Mouse (Mus musculus) hindbrain, embryonic 14.5 days (tissue): Measurements from ENCODE around the gene Eya4. TPM values are rescaled to one million over a fixed set of nuclear protein-coding genes. Genes with fewer than 3 reads are reported as not detected.
A peak's percentile ranks its signal among the peaks of the same experiment; 100 is the strongest.

Experiments
- ATAC-seq: fragments of 200-750 bp; cut with Nextera tagmentation; 2 replicates; pipeline ENCODE4 v1.8.0; 2017; ENCODE audit warnings: moderate number of reproducible peaks, mild to moderate bottlenecking, moderate TSS enrichment, moderate library complexity; ENCODE audit not compliant: low FRiP score
- DNase-seq: peaks from one replicate; pipeline ENCODE4 v3.0.0-alpha.2; 2015; ENCODE audit warnings: low spot score
- H3K27ac ChIP-seq: fragments of 300-500 bp; sonication (generic); 2 replicates; pipeline ENCODE4 v1.5.1; 2014; ENCODE audit warnings: mild to moderate bottlenecking, moderate library complexity
- H3K27me3 ChIP-seq: fragments of 300-500 bp; sonication (generic); 2 replicates; pipeline ENCODE4 v1.6.1; 2014; ENCODE audit warnings: mild to moderate bottlenecking, low read length, mixed read lengths; ENCODE audit not compliant: control insufficient read depth, insufficient read depth
- H3K36me3 ChIP-seq: fragments of 300-500 bp; sonication (generic); replicated peaks from 2 replicates; pipeline ENCODE4 v1.6.1; 2014; ENCODE audit not compliant: control insufficient read depth, insufficient read depth
- H3K4me1 ChIP-seq: fragments of 300-500 bp; sonication (generic); replicated peaks from 2 replicates; pipeline ENCODE4 v1.6.1; 2014; ENCODE audit warnings: antibody characterized with exemption, low read length, mixed read lengths; ENCODE audit not compliant: control insufficient read depth, insufficient read depth
- H3K4me2 ChIP-seq: fragments of 300-500 bp; sonication (generic); replicated peaks from 2 replicates; pipeline ENCODE4 v1.6.1; 2014; ENCODE audit warnings: mild to moderate bottlenecking, moderate library complexity
- H3K4me3 ChIP-seq: fragments of 300-500 bp; sonication (generic); replicated peaks from 2 replicates; pipeline ENCODE4 v1.5.1; 2014; ENCODE audit warnings: mild to moderate bottlenecking, low read length
- H3K9ac ChIP-seq: fragments of 300-500 bp; sonication (generic); 2 replicates; pipeline ENCODE4 v1.6.1; 2014
- H3K9me3 ChIP-seq: fragments of 300-500 bp; sonication (generic); 2 replicates; pipeline ENCODE4 v1.6.1; 2016; ENCODE audit warnings: low read length; ENCODE audit not compliant: control insufficient read depth
- WGBS: fragments of 180-500 bp; shearing (Covaris S2); extraction: QIAGEN DNeasy Blood & Tissue Kit; methylation state at CpG from one replicate; pipeline ENCODE4 v1.1.7; 2014; 5-methylcytosine and 5-hydroxymethylcytosine counted together
- polyA plus RNA-seq: library from polyadenylated mRNA; unstranded; fragments of >200 nt; fragmentation: Nextera tagmentation; extraction: Ambion mirVana; gene quantifications from 2 replicates; pipeline ENCODE4 v1.2.1, GENCODE M21; 2014

Gene Eya4
- polyA plus RNA-seq, 1 experiment from 2014 or later, result 0.82 TPM

- H3K4me3 ChIP-seq, result no peak overlapping the region
- no peak overlapping the region for H3K9ac ChIP-seq
- no peak overlapping the region for H3K27ac ChIP-seq
- no peaks in the 10 kb centered on the region for H3K36me3 ChIP-seq
- H3K9me3 ChIP-seq, result no peaks in the 10 kb centered on the region
- WGBS, result 79% methylated on average over 1 of the region's 1 CpGs
- no peak overlapping the region for H3K4me2 ChIP-seq
- ATAC-seq (no peak), DNase-seq (no peak)
- H3K27me3 ChIP-seq, result no peaks in the 10 kb centered on the region
- H3K4me1 ChIP-seq, result no peaks in the 10 kb centered on the region
These were observed 13.3 kb downstream of the Eya4 start for GRCm38 (mm10) chr10:23337250-23337649.

GRCm38 (mm10) chr10:23332768-23333167 lies 17.8 kb downstream of the Eya4 start:
- no peak for ATAC-seq
- Histone ChIP-seq H3K9me3 (no peaks in the 10 kb centered on the region), H3K27me3 (no peaks in the 10 kb centered on the region), H3K4me1 (no peaks in the 10 kb centered on the region), H3K4me2 (no peak overlapping the region), H3K27ac (no peak overlapping the region), H3K4me3 (no peak overlapping the region), H3K36me3 (no peaks in the 10 kb centered on the region), H3K9ac (no peak overlapping the region)
- DNase-seq, result no peak
- WGBS, result 81% methylated on average over 5 of the region's 5 CpGs

- no peaks in the 10 kb centered on the region for H3K36me3 ChIP-seq
- ATAC-seq, result no peak
- no peaks in the 10 kb centered on the region for H3K27me3 ChIP-seq
- 92% methylated on average over 6 of the region's 6 CpGs for WGBS
- no peak overlapping the region for H3K4me3 ChIP-seq
- no peak for DNase-seq
- H3K9me3 ChIP-seq, result no peaks in the 10 kb centered on the region
- no peaks in the 10 kb centered on the region for H3K4me1 ChIP-seq
- H3K9ac ChIP-seq, result no peak overlapping the region
- no peak overlapping the region for H3K27ac ChIP-seq
- no peak overlapping the region for H3K4me2 ChIP-seq
These were observed 22.9 kb downstream of the Eya4 start for GRCm38 (mm10) chr10:23327651-23328050.

- H3K4me1 ChIP-seq, result 0 out of 2 replicates have a peak, but pooled peaks cover 3% of the 10 kb centered on the region
- H3K4me2 ChIP-seq, result no peak overlapping the region
- 70% methylated on average over 4 of the region's 4 CpGs for WGBS
- no peaks in the 10 kb centered on the region for H3K36me3 ChIP-seq
- DNase-seq, result no peak
- H3K9me3 ChIP-seq, result no peaks in the 10 kb centered on the region
- no peak overlapping the region for H3K27ac ChIP-seq
- no peak overlapping the region for H3K9ac ChIP-seq
- H3K4me3 ChIP-seq, result no peak overlapping the region
- peak; percentile 55; the same call in 1 of the 2 replicates for ATAC-seq
- no peaks in the 10 kb centered on the region for H3K27me3 ChIP-seq
These were observed 28.3 kb downstream of the Eya4 start for GRCm38 (mm10) chr10:23322275-23322674.

DNA sequence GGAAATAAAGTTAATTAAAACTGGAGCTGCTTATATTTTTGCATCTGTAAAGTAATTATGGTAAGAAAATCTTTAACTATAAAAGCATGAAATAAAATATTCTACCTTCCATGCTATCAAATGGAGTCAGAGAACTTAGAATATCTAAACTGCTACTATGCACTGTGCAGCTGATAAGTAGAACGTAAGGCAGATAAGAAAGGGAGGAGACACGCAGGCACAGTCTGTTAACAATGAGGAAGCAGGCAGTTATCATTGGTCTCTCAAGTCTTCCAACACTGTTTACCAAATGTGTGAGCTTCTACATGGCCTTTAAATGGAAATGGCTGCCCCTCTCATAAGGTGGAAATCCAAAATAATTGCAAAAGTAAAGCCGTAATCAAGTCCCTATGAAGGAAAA lies 55.0 kb downstream of the Eya4 start:
- WGBS, result 90% methylated on average over 3 of the region's 3 CpGs
- Histone ChIP-seq H3K4me2 (no peak overlapping the region), H3K36me3 (no peaks in the 10 kb centered on the region), H3K4me1 (no peaks in the 10 kb centered on the region), H3K4me3 (no peak overlapping the region), H3K9ac (no peak overlapping the region), H3K9me3 (no peaks in the 10 kb centered on the region), H3K27me3 (no peaks in the 10 kb centered on the region), H3K27ac (no peak overlapping the region)
- ATAC-seq, result no peak
- no peak for DNase-seq

- H3K4me2 ChIP-seq, result no peak overlapping the region
- WGBS, result 84% methylated on average over 7 of the region's 7 CpGs
- no peaks in the 10 kb centered on the region for H3K4me1 ChIP-seq
- no peaks in the 10 kb centered on the region for H3K9me3 ChIP-seq
- H3K27ac ChIP-seq, result no peak overlapping the region
- ATAC-seq, result no peak
- no peak for DNase-seq
- H3K4me3 ChIP-seq, result no peak overlapping the region
- H3K27me3 ChIP-seq, result no peaks in the 10 kb centered on the region
- H3K9ac ChIP-seq, result no peak overlapping the region
- H3K36me3 ChIP-seq, result no peaks in the 10 kb centered on the region
These were observed 58.1 kb downstream of the Eya4 start for GRCm38 (mm10) chr10:23292495-23292894.

GRCm38 (mm10) chr10:23277371-23277770 lies 73.2 kb downstream of the Eya4 start:
- Histone ChIP-seq H3K36me3 (no peaks in the 10 kb centered on the region), H3K27me3 (no peaks in the 10 kb centered on the region), H3K9me3 (no peaks in the 10 kb centered on the region), H3K4me3 (no peak overlapping the region), H3K27ac (no peak overlapping the region), H3K9ac (no peak overlapping the region), H3K4me2 (no peak overlapping the region), H3K4me1 (no peaks in the 10 kb centered on the region)
- DNase-seq, result no peak
- 96% methylated on average over 3 of the region's 3 CpGs for whole genome bisulfite sequencing
- ATAC-seq, result no peak

DNA sequence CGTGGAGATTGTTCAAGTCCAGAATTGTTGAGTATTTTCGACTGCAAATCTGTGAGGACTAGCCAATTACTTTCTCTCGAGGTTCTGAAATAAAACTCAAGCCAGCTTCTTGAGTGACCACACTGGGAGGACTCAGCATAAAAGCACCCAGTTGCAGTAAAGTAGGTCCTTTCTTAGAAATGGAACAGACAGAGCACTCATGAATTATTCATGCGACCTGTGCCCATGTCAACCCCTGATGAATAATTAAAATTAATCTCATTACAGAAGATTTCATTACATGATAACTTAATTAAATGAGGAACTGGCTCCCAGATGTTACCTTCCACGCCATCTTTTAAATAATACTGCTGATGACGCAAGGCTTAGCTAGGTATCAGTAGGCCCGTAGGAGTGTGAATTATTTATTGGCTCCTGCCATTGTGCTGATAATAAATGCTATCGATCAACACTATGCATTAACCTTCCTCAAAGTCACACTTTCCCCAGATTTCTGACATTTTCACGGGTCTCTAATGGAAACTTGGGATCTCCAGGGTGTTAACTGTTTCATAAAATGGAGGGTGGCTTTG lies 79.5 kb downstream of the Eya4 start:
- Histone ChIP-seq H3K36me3 (no peaks in the 10 kb centered on the region), H3K9ac (no peak overlapping the region), H3K4me3 (no peak overlapping the region), H3K27me3 (no peaks in the 10 kb centered on the region), H3K9me3 (no peaks in the 10 kb centered on the region), H3K4me2 (no peak overlapping the region), H3K4me1 (no peaks in the 10 kb centered on the region), H3K27ac (no peak overlapping the region)
- ATAC-seq, result peak; percentile 76; the same call in 1 of the 2 replicates
- 38% methylated on average over 9 of the region's 9 CpGs for WGBS
- peak; percentile 43 for DNase-seq

DNA sequence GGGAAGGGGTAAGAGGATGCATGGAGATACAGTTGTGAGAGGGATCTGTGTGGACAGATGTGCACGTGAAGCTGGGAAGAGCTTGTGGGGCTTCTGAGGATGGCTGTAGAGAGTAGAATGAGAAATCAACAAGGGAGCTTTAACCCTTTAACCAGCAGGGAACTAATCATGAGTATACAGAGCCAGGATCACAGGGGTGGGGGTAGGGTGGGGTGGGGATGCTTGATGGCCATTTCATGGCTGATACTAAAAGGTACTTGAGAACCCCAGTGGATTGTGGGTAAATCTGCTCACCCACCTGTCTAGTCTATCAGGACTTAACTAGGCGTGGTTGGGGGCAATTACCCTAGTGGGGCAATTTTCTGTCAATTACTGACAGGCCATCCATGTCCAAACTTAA lies 80.1 kb downstream of the Eya4 start:
- 67% methylated on average over 2 of the region's 2 CpGs for WGBS
- Histone ChIP-seq H3K4me1 (no peaks in the 10 kb centered on the region), H3K27me3 (no peaks in the 10 kb centered on the region), H3K4me2 (no peak overlapping the region), H3K4me3 (no peak overlapping the region), H3K36me3 (no peaks in the 10 kb centered on the region), H3K9ac (no peak overlapping the region), H3K27ac (no peak overlapping the region), H3K9me3 (no peaks in the 10 kb centered on the region)
- ATAC-seq, result no peak
- DNase-seq, result no peak

- ATAC-seq (no peak), DNase-seq (no peak)
- H3K9me3 ChIP-seq, result no peaks in the 10 kb centered on the region
- no peaks in the 10 kb centered on the region for H3K27me3 ChIP-seq
- H3K9ac ChIP-seq, result no peak overlapping the region
- no peak overlapping the region for H3K4me2 ChIP-seq
- H3K27ac ChIP-seq, result no peak overlapping the region
- no peak overlapping the region for H3K4me3 ChIP-seq
- WGBS, result 67% methylated on average over 4 of the region's 4 CpGs
- no peaks in the 10 kb centered on the region for H3K36me3 ChIP-seq
- H3K4me1 ChIP-seq, result no peaks in the 10 kb centered on the region
These were observed 98.4 kb downstream of the Eya4 start for GRCm38 (mm10) chr10:23252180-23252579.
